In the genomic region with DNA sequence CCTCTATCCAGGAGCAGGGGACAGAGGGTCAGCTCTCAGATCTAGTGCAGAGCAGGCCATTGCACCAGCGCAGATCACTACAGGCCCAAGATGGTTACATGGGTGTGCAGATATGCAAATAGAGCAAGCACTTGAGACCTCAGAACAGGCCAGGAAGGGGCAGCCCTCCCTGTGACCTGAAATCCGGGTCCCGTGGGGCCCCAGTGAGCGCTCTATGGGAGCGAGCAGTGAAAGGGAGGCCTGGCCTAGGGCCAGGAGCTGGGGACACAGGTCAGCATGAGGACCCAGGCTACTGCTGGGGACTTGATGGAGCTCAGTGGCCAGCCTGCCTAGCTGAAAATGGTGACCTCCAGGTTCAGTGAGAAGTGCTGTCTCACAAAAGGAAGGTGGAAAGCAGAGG, we compare ENCODE assay signal across 18 mouse cellular contexts. TPM values are rescaled to one million over a fixed set of nuclear protein-coding genes. Genes with fewer than 3 reads are reported as not detected.
DNase-seq lines count a peak whose midpoint lies in the region; ATAC-seq and TF ChIP-seq lines count a peak whose summit lies in the region.
"Had no signal": no experiment of that assay in that cellular context is flagged by ENCODE, and none has a peak within 500 bp of the region (broad histone marks: within the 10 kb centered on the region; RNA-seq: fewer than 3 reads in every experiment).

No protein-coding gene starts in this region.

- peaks cover 3% of the 10 kb centered on the region; the same call in 1 of the 2 replicates for H3K36me3 ChIP-seq in intestine, embryonic 16.5 days (ENCODE audit: control insufficient read depth, insufficient read depth, low read length)
- H3K36me3 ChIP-seq in intestine, postnatal 0 days (ENCODE audit: control insufficient read depth, insufficient read depth), result peaks cover 11% of the 10 kb centered on the region; the same call in 1 of the 2 replicates
- no peaks in the 10 kb centered on the region for H3K36me3 ChIP-seq in lung, embryonic 16.5 days (ENCODE audit: control insufficient read depth, insufficient read depth, low read length)
- H3K36me3 ChIP-seq: liver, embryonic 13.5 days had no signal

- no peak for TF ChIP-seq POLR2A in lung, adult 2 months (IDR thresholded peaks at IDR 0.05; ENCODE audit: borderline replicate concordance, extremely low read depth, low read depth, low read length)

- no peak overlapping the region for H3K27ac ChIP-seq in intestine, embryonic 16.5 days (ENCODE audit: low read length)
- no peak overlapping the region for H3K27ac ChIP-seq in intestine, postnatal 0 days (ENCODE audit: low read depth, low read length)
- H3K27ac ChIP-seq in lung, embryonic 16.5 days (ENCODE audit: low read length), result no peak overlapping the region
- H3K27ac ChIP-seq: forebrain, embryonic 12.5 days; heart, embryonic 15.5 days; hindbrain, postnatal 0 days; liver, embryonic 13.5 days had no signal

- H3K4me1 ChIP-seq in intestine, embryonic 16.5 days (ENCODE audit: control insufficient read depth, insufficient read depth, low read length), result peaks cover 19% of the 10 kb centered on the region; the same call in 1 of the 2 replicates
- H3K4me1 ChIP-seq in intestine, postnatal 0 days (replicated peaks; ENCODE audit: control insufficient read depth, insufficient read depth, low read length), result no peaks in the 10 kb centered on the region
- H3K4me1 ChIP-seq in lung, embryonic 16.5 days (replicated peaks; ENCODE audit: control insufficient read depth, insufficient read depth, low read length), result peaks cover 6% of the 10 kb centered on the region; the same call in 1 of the 2 replicates
- H3K4me1 ChIP-seq in lung, adult 2 months (ENCODE audit: control insufficient read depth, insufficient read depth, low read length), result no peaks in the 10 kb centered on the region

- intact Hi-C loops in heart, postnatal 14 days (cut with DNase I), result no loop called here

- no peaks in the 10 kb centered on the region for H3K27me3 ChIP-seq in intestine, embryonic 16.5 days (replicated peaks; ENCODE audit: control insufficient read depth, insufficient read depth, low read length)
- H3K27me3 ChIP-seq in intestine, postnatal 0 days (replicated peaks; ENCODE audit: control insufficient read depth, insufficient read depth, low read length), result no peaks in the 10 kb centered on the region
- no peaks in the 10 kb centered on the region for H3K27me3 ChIP-seq in lung, embryonic 16.5 days (ENCODE audit: control insufficient read depth, insufficient read depth, low read depth, low read length)
- H3K27me3 ChIP-seq: forebrain, embryonic 12.5 days; heart, embryonic 15.5 days; liver, embryonic 13.5 days had no signal

- WGBS in intestine, embryonic 16.5 days, result 60% methylated on average over 5 of the region's 5 CpGs
- WGBS in intestine, postnatal 0 days, result 46% methylated on average over 5 of the region's 5 CpGs
- 43% methylated on average over 5 of the region's 5 CpGs for WGBS in lung, embryonic 16.5 days
- WGBS in lung, adult 2 months, result 48% methylated on average over 5 of the region's 5 CpGs

- no peak for TF ChIP-seq CTCF in intestine, postnatal 0 days (IDR thresholded peaks at IDR 0.05; ENCODE audit: low read depth)
- TF ChIP-seq CTCF in lung, adult 2 months (IDR thresholded peaks at IDR 0.05; ENCODE audit: insufficient read depth, low read length), result no peak

- no peaks in the 10 kb centered on the region for H3K9me3 ChIP-seq in intestine, embryonic 16.5 days (ENCODE audit: control insufficient read depth, low read length)
- no peaks in the 10 kb centered on the region for H3K9me3 ChIP-seq in intestine, postnatal 0 days (ENCODE audit: control insufficient read depth)
- H3K9me3 ChIP-seq in lung, embryonic 16.5 days (ENCODE audit: control insufficient read depth, low read length), result no peaks in the 10 kb centered on the region
- H3K9me3 ChIP-seq: forebrain, embryonic 12.5 days; G1E; heart, embryonic 15.5 days; liver, embryonic 13.5 days had no signal

- ATAC-seq in intestine, embryonic 16.5 days, result peak; percentile 11; the same call in 1 of the 2 replicates
- ATAC-seq in intestine, postnatal 0 days, result no peak
- ATAC-seq in lung, embryonic 16.5 days (ENCODE audit: low read depth), result peak; percentile 24; the same call in 1 of the 2 replicates

- DNase-seq in lung, adult 2 months, result no peak
- DNase-seq in heart, postnatal 14 days, result peak; percentile 36 to 45
- peak; percentile 54 for DNase-seq in retina, postnatal 1 day
- no peak for DNase-seq in spleen, postnatal 10 days (ENCODE audit: low spot score in 2 of 2)
- DNase-seq: cerebellum, postnatal 14 days; gastrocnemius, postnatal 36 days; kidney, adult 8-10 months; liver, embryonic 13.5 days; right cerebral cortex, postnatal 14 days; thymus, postnatal 36 days had no signal

- H3K9ac ChIP-seq in intestine, embryonic 16.5 days (ENCODE audit: low read depth, low read length), result peak overlapping the region; percentile 14; the same call in 1 of the 2 replicates
- no peak overlapping the region for H3K9ac ChIP-seq in intestine, postnatal 0 days (ENCODE audit: low read depth, low read length)
- no peak overlapping the region for H3K9ac ChIP-seq in lung, embryonic 16.5 days (ENCODE audit: low read length)
- H3K9ac ChIP-seq: forebrain, embryonic 12.5 days; heart, embryonic 15.5 days; liver, embryonic 13.5 days had no signal

- no peak overlapping the region for H3K4me2 ChIP-seq in intestine, embryonic 16.5 days (ENCODE audit: low read depth, low read length)
- H3K4me2 ChIP-seq in intestine, postnatal 0 days (replicated peaks; ENCODE audit: low read depth), result no peak overlapping the region
- no peak overlapping the region for H3K4me2 ChIP-seq in lung, embryonic 16.5 days (ENCODE audit: low read depth, low read length)

- no peak overlapping the region for H3K4me3 ChIP-seq in intestine, embryonic 16.5 days (ENCODE audit: low read length)
- no peak overlapping the region for H3K4me3 ChIP-seq in intestine, postnatal 0 days (ENCODE audit: low read depth, low read length)
- no peak overlapping the region for H3K4me3 ChIP-seq in lung, embryonic 16.5 days (ENCODE audit: low read length)
- H3K4me3 ChIP-seq in lung, adult 2 months (replicated peaks; ENCODE audit: extremely low read depth, low read depth, low read length), result no peak overlapping the region

RNA-seq across cellular contexts. Expression of gene Tldc1, which starts 21.7 kb away (rescaled TPM):
- polyA plus RNA-seq in intestine, embryonic 16.5 days (2015; fragmentation: Nextera tagmentation; extraction: Ambion mirVana), result 17.8 and 18.1 TPM in 2 replicates
- polyA plus RNA-seq in intestine, postnatal 0 days (2015; fragmentation: Nextera tagmentation; extraction: Ambion mirVana), result 7.7 and 8.4 TPM in 2 replicates
- polyA plus RNA-seq in lung, embryonic 16.5 days (2015; fragmentation: Nextera tagmentation; extraction: Ambion mirVana), result 13.9 and 15.3 TPM in 2 replicates
- 10.2 and 10.8 TPM in 2 replicates for polyA plus RNA-seq in lung, adult 2 months (2012; rRNA removed)
- total RNA-seq in heart, postnatal 14 days (2021), result 10 to 100 TPM; 11.6 to 14.6 TPM

RNA-seq across cellular contexts. Expression of gene Atp2c2, which starts 56.7 kb away (rescaled TPM):
- 6.4 and 6.8 TPM in 2 replicates for polyA plus RNA-seq in intestine, embryonic 16.5 days (2015; fragmentation: Nextera tagmentation; extraction: Ambion mirVana)
- polyA plus RNA-seq in intestine, postnatal 0 days (2015; fragmentation: Nextera tagmentation; extraction: Ambion mirVana), result 2.3 and 2.4 TPM in 2 replicates
- 3.5 and 4.0 TPM in 2 replicates for polyA plus RNA-seq in lung, embryonic 16.5 days (2015; fragmentation: Nextera tagmentation; extraction: Ambion mirVana)
- 5.4 and 7.2 TPM in 2 replicates for polyA plus RNA-seq in lung, adult 2 months (2012; rRNA removed)
- under 1 TPM; 0.17 TPM for total RNA-seq in heart, postnatal 14 days (2021)
- total RNA-seq: G1E; megakaryocyte, adult 5-6 weeks had no signal
- polyA plus RNA-seq: G1E had no signal

Comparison
In these comparisons a context has a peak if more than half of its experiments do, and no peak if none do; other contexts are left out.
1. DNase-seq: peak in heart, postnatal 14 days (2 of 2) and retina, postnatal 1 day (single experiment); none in lung, adult 2 months (single experiment) and spleen, postnatal 10 days (0 of 2).